Mouse (Mus musculus) MEL (cell line): ENCODE measurements around the gene Atp8b4.

Experiments
- CHD1 ChIP-seq: IDR thresholded peaks from 2 replicates; pipeline ENCODE4 v1.6.1; 2012; ENCODE audit warnings: low read depth, mild to moderate bottlenecking, inconsistent platforms, low read length, improper control_type of control experiment
- CTCF ChIP-seq, 3 experiments: IDR thresholded peaks in 2 of 3; conservative IDR thresholded peaks in 1 of 3; 2 replicates each; pipeline ENCODE4 v1.5.1; 2011 to 2012; ENCODE audit warnings: low read length in 3 of 3, low read depth in 2 of 3, mild to moderate bottlenecking in 2 of 3, improper control_type of control experiment in 1 of 3, inconsistent platforms in 1 of 3, mixed read lengths in 1 of 3, moderate library complexity in 1 of 3; ENCODE audit not compliant: control insufficient read depth in 1 of 3, insufficient read depth in 1 of 3, poor library complexity in 1 of 3, severe bottlenecking in 1 of 3
- E2F4 ChIP-seq: IDR thresholded peaks from 2 replicates; pipeline ENCODE4 v1.6.1; 2011; ENCODE audit warnings: low read depth, low read length, improper control_type of control experiment, borderline replicate concordance
- EP300 ChIP-seq, 2 experiments: IDR thresholded peaks; 2 replicates each; pipeline ENCODE4 v1.6.1; 2011; ENCODE audit warnings: improper control_type of control experiment in 2 of 2, low read length in 2 of 2, low read depth in 1 of 2, mild to moderate bottlenecking in 1 of 2
- MAFK ChIP-seq: IDR thresholded peaks from 2 replicates; pipeline ENCODE4 v1.6.1; 2011; ENCODE audit warnings: low read depth, mild to moderate bottlenecking, low read length, improper control_type of control experiment, borderline replicate concordance
- MAZ ChIP-seq: IDR thresholded peaks from 2 replicates; pipeline ENCODE4 v1.6.1; 2012; ENCODE audit warnings: low read depth, mild to moderate bottlenecking, inconsistent platforms, low read length, improper control_type of control experiment
- NRF1 ChIP-seq: IDR thresholded peaks from 2 replicates; pipeline ENCODE4 v1.6.1; 2014; ENCODE audit warnings: low read depth, mild to moderate bottlenecking, inconsistent platforms, low read length, improper control_type of control experiment, moderate library complexity; ENCODE audit not compliant: poor library complexity, insufficient read depth, severe bottlenecking
- POLR2A ChIP-seq, 2 experiments: IDR thresholded peaks; 2 replicates each; pipeline ENCODE4 v1.6.1; 2011 to 2012; ENCODE audit warnings: low read length in 2 of 2, mild to moderate bottlenecking in 2 of 2, control low read depth in 1 of 2, improper control_type of control experiment in 1 of 2, low read depth in 1 of 2, moderate library complexity in 1 of 2; ENCODE audit not compliant: control insufficient read depth in 1 of 2, insufficient read depth in 1 of 2, poor library complexity in 1 of 2
- TAL1 ChIP-seq: IDR thresholded peaks from 2 replicates; pipeline ENCODE4 v1.6.1; 2012; ENCODE audit warnings: mild to moderate bottlenecking, inconsistent platforms, low read length, moderate library complexity, mixed read lengths

- no peak for TF ChIP-seq EP300 (IDR thresholded peaks at IDR 0.05; ENCODE audit: low read depth in 1 of 2, low read length in 2 of 2)
- TF ChIP-seq TAL1, result no peak
- TF ChIP-seq MAZ, result no peak
- no peak for TF ChIP-seq MAFK
- TF ChIP-seq CTCF (IDR thresholded peaks at IDR 0.05 in 2 of 3, conservative IDR thresholded peaks at IDR 0.05 in 1 of 3; ENCODE audit: control insufficient read depth in 1 of 3, insufficient read depth in 1 of 3, low read depth in 2 of 3, low read length in 3 of 3, poor library complexity in 1 of 3, severe bottlenecking in 1 of 3), result no peak
- no peak for TF ChIP-seq CHD1
- TF ChIP-seq NRF1, result no peak
- TF ChIP-seq E2F4, result no peak
- TF ChIP-seq POLR2A (IDR thresholded peaks at IDR 0.05; ENCODE audit: control insufficient read depth in 1 of 2, insufficient read depth in 1 of 2, low read depth in 1 of 2, low read length in 2 of 2, poor library complexity in 1 of 2), result no peak
Measured at GRCm38 (mm10) chr2:126498761-126499452, 1.6 kb downstream of the Atp8b4 start.
